Mouse (Mus musculus) midbrain, postnatal 0 days (tissue): ENCODE data around the gene 2700081O15Rik. TPM values are rescaled to one million over a fixed set of nuclear protein-coding genes. Genes with fewer than 3 reads are reported as not detected.

Source experiments
- ATAC-seq: fragments of 200-750 bp; cut with Nextera tagmentation; 2 replicates; pipeline ENCODE4 v1.8.0; 2017; ENCODE audit warnings: moderate number of reproducible peaks, mild to moderate bottlenecking, moderate TSS enrichment, moderate library complexity; ENCODE audit not compliant: low FRiP score
- DNase-seq: peaks from one replicate; pipeline ENCODE4 v3.0.0-alpha.2; 2015; ENCODE audit warnings: low spot score
- H3K27ac ChIP-seq: fragments of 300-500 bp; sonication (generic); 2 replicates; pipeline ENCODE4 v1.5.1; 2014; ENCODE audit warnings: low read depth, mild to moderate bottlenecking, low read length, mixed read lengths
- H3K27me3 ChIP-seq: fragments of 300-500 bp; sonication (generic); 2 replicates; pipeline ENCODE4 v1.6.1; 2014; ENCODE audit warnings: low read length, control low read depth, mixed read lengths; ENCODE audit not compliant: insufficient read depth
- H3K36me3 ChIP-seq: fragments of 300-500 bp; sonication (generic); 2 replicates; pipeline ENCODE4 v1.6.1; 2014; ENCODE audit warnings: low read length, control low read depth, mixed read lengths; ENCODE audit not compliant: insufficient read depth
- H3K4me1 ChIP-seq: fragments of 300-500 bp; sonication (generic); 2 replicates; pipeline ENCODE4 v1.6.1; 2014; ENCODE audit warnings: mild to moderate bottlenecking, control low read depth, antibody characterized with exemption, low read length, mixed read lengths; ENCODE audit not compliant: insufficient read depth
- H3K4me2 ChIP-seq: fragments of 300-500 bp; sonication (generic); 2 replicates; pipeline ENCODE4 v1.6.1; 2014; ENCODE audit warnings: low read depth, mild to moderate bottlenecking, low read length, mixed read lengths; ENCODE audit not compliant: poor library complexity, severe bottlenecking
- H3K4me3 ChIP-seq: fragments of 300-500 bp; sonication (generic); 2 replicates; pipeline ENCODE4 v1.5.1; 2014; ENCODE audit warnings: low read depth, mild to moderate bottlenecking, low read length, moderate library complexity
- H3K9ac ChIP-seq: fragments of 300-500 bp; sonication (generic); replicated peaks from 2 replicates; pipeline ENCODE4 v1.6.1; 2014; ENCODE audit warnings: mild to moderate bottlenecking, low read length, moderate library complexity, mixed read lengths; ENCODE audit not compliant: poor library complexity, severe bottlenecking
- H3K9me3 ChIP-seq: fragments of 300-500 bp; sonication (generic); 2 replicates; pipeline ENCODE4 v1.6.1; 2016; ENCODE audit warnings: low read length, control low read depth
- CTCF ChIP-seq: IDR thresholded peaks from 2 replicates; pipeline ENCODE4 v1.5.1; 2016; ENCODE audit warnings: antibody characterized with exemption, mild to moderate bottlenecking
- WGBS: fragments of 180-500 bp; shearing (Covaris S2); extraction: QIAGEN DNeasy Blood & Tissue Kit; methylation state at CpG from one replicate; pipeline ENCODE4 v1.1.7; 2014; 5-methylcytosine and 5-hydroxymethylcytosine counted together
- microRNA-seq: library from miRNA; unstranded; fragments of <30 nt; microRNA quantifications from one replicate; pipeline ENCODE4, GENCODE M21; 2016; ENCODE audit warnings: borderline number of aligned reads
- polyA plus RNA-seq: library from polyadenylated mRNA; unstranded; fragments of >200 nt; fragmentation: Nextera tagmentation; extraction: Ambion mirVana; gene quantifications from 2 replicates; pipeline ENCODE4 v1.2.1, GENCODE M21; 2015
- total RNA-seq: library from RNA; depleted of rRNA; stranded (reverse); fragments of >200 nt; gene quantifications from 2 replicates; pipeline ENCODE4 v1.2.3, GENCODE M21; 2014; rRNA removed

2700081O15Rik gene
- total and polyA plus RNA-seq, 2 experiments from 2014 or later = 8.1 to 112 TPM

GRCm38 (mm10) chr19:7458901-7459300 is 41.5 kb downstream of the 2700081O15Rik start:
- Histone ChIP-seq H3K9me3 (no peaks in the 10 kb centered on the region), H3K27ac (no peak overlapping the region)
- DNase-seq = no peak

GRCm38 (mm10) chr19:7459370-7459769 is 41.9 kb downstream of the 2700081O15Rik start:
- Histone ChIP-seq H3K9ac (no peak overlapping the region), H3K4me3 (no peak overlapping the region), H3K27me3 (no peaks in the 10 kb centered on the region), H3K4me1 (0 out of 2 replicates have a peak, but pooled peaks cover 3% of the 10 kb centered on the region), H3K4me2 (no peak overlapping the region), H3K36me3 (peaks cover 3% of the 10 kb centered on the region; the same call in 1 of the 2 replicates), H3K9me3 (no peaks in the 10 kb centered on the region), H3K27ac (no peak overlapping the region)
- ATAC-seq (no peak), DNase-seq (no peak)
- WGBS = 86% methylated on average over 2 of the region's 2 CpGs
- no peak for TF ChIP-seq CTCF

More at GRCm38 (mm10) chr19:7458901-7459300, 41.5 kb downstream of the 2700081O15Rik start:
- Histone ChIP-seq H3K36me3 (peaks cover 3% of the 10 kb centered on the region; the same call in 1 of the 2 replicates), H3K4me1 (0 out of 2 replicates have a peak, but pooled peaks cover 3% of the 10 kb centered on the region), H3K4me2 (no peak overlapping the region), H3K4me3 (no peak overlapping the region), H3K9ac (no peak overlapping the region), H3K27me3 (no peaks in the 10 kb centered on the region)
- no peak for TF ChIP-seq CTCF
- ATAC-seq = no peak

- H3K36me3 ChIP-seq = peaks cover 7% of the 10 kb centered on the region; the same call in 1 of the 2 replicates
- TF ChIP-seq CTCF = no peak
These were observed 50.5 kb downstream of the 2700081O15Rik start for GRCm38 (mm10) chr19:7467915-7468314.

GRCm38 (mm10) chr19:7470643-7471042 is 53.2 kb downstream of the 2700081O15Rik start:
- DNase-seq (no peak), ATAC-seq (no peak)
- H3K9ac ChIP-seq = no peak overlapping the region
- H3K27me3 ChIP-seq = no peaks in the 10 kb centered on the region
- H3K4me3 ChIP-seq = no peak overlapping the region
- H3K4me2 ChIP-seq = no peak overlapping the region
- peaks cover 7% of the 10 kb centered on the region; the same call in 1 of the 2 replicates for H3K36me3 ChIP-seq
- no peaks in the 10 kb centered on the region for H3K4me1 ChIP-seq
- no peak overlapping the region for H3K27ac ChIP-seq
- WGBS = 86% methylated on average over 2 of the region's 2 CpGs
- H3K9me3 ChIP-seq = no peaks in the 10 kb centered on the region
- no peak for TF ChIP-seq CTCF

More at GRCm38 (mm10) chr19:7467915-7468314, 50.5 kb downstream of the 2700081O15Rik start:
- Histone ChIP-seq H3K27ac (no peak overlapping the region), H3K9ac (no peak overlapping the region), H3K9me3 (no peaks in the 10 kb centered on the region), H3K4me2 (no peak overlapping the region), H3K27me3 (no peaks in the 10 kb centered on the region), H3K4me3 (no peak overlapping the region), H3K4me1 (no peaks in the 10 kb centered on the region)
- DNase-seq = no peak
- no peak for ATAC-seq

Small RNA genes lying within 50 kb of the gene (microRNA-seq; reads per million reads assigned to microRNA genes)
- 2.3 reads per million for gene Mir6991

Other genes with a start within 250 kb of the 2700081O15Rik start
- gene Otub1, start 211.3 kb upstream of the 2700081O15Rik start, total RNA-seq = 236 and 242 TPM in 2 replicates
- gene Otub1, start 211.3 kb upstream of the 2700081O15Rik start, polyA plus RNA-seq = 257 and 277 TPM in 2 replicates
- 1,114 and 1,471 TPM in 2 replicates for gene Cox8a, start 200.0 kb upstream of the 2700081O15Rik start, total RNA-seq
- 1,645 and 1,756 TPM in 2 replicates for gene Cox8a, start 200.0 kb upstream of the 2700081O15Rik start, polyA plus RNA-seq
- 58.3 and 62.5 TPM in 2 replicates for gene Naa40, start 176.4 kb upstream of the 2700081O15Rik start, total RNA-seq
- 45.6 and 46.1 TPM in 2 replicates for gene Naa40, start 176.4 kb upstream of the 2700081O15Rik start, polyA plus RNA-seq
- 40.7 and 53.1 TPM in 2 replicates for gene Rcor2, start 150.3 kb upstream of the 2700081O15Rik start, total RNA-seq
- 8.9 and 9.7 TPM in 2 replicates for gene Rcor2, start 150.3 kb upstream of the 2700081O15Rik start, polyA plus RNA-seq
- gene Mark2, start 75.8 kb upstream of the 2700081O15Rik start, total RNA-seq = 41.2 and 49.1 TPM in 2 replicates
- 38.0 and 38.1 TPM in 2 replicates for gene Mark2, start 75.8 kb upstream of the 2700081O15Rik start, polyA plus RNA-seq
- gene Spindoc, start 34.6 kb upstream of the 2700081O15Rik start, total RNA-seq = 35.2 and 38.8 TPM in 2 replicates
- gene Spindoc, start 34.6 kb upstream of the 2700081O15Rik start, polyA plus RNA-seq = 19.2 and 19.8 TPM in 2 replicates
- 420 and 473 TPM in 2 replicates for gene Rtn3, start 65.7 kb downstream of the 2700081O15Rik start, total RNA-seq
- gene Rtn3, start 65.7 kb downstream of the 2700081O15Rik start, polyA plus RNA-seq = 741 and 750 TPM in 2 replicates
- gene Atl3, start 76.4 kb downstream of the 2700081O15Rik start, total RNA-seq = 10.2 and 18.5 TPM in 2 replicates
- gene Atl3, start 76.4 kb downstream of the 2700081O15Rik start, polyA plus RNA-seq = 5.3 and 5.5 TPM in 2 replicates
- gene Pla2g16, start 139.8 kb downstream of the 2700081O15Rik start, total RNA-seq = 4.0 and 4.8 TPM in 2 replicates
- 5.5 and 6.6 TPM in 2 replicates for gene Pla2g16, start 139.8 kb downstream of the 2700081O15Rik start, polyA plus RNA-seq
- 0.09 and 0.16 TPM in 2 replicates for gene Lgals12, start 189.6 kb downstream of the 2700081O15Rik start, total RNA-seq
- gene Lgals12, start 189.6 kb downstream of the 2700081O15Rik start, polyA plus RNA-seq = 0.12 and 0.17 TPM in 2 replicates
- gene Hrasls5, start 194.9 kb downstream of the 2700081O15Rik start, total RNA-seq = 0.99 TPM in 1 of 2 replicates, not detected in the other
- gene Hrasls5, start 194.9 kb downstream of the 2700081O15Rik start, polyA plus RNA-seq = 0.59 TPM in 1 of 2 replicates, not detected in the other